Mouse (Mus musculus) cortical plate, adult 2 months (tissue): ENCODE results near the gene Tbc1d30.

Source experiments
- CTCF ChIP-seq: fragments of 200-500 bp; IDR thresholded peaks from 2 replicates; pipeline ENCODE4 v1.5.1; 2011; ENCODE audit warnings: mild to moderate bottlenecking, control low read depth, low read length; ENCODE audit not compliant: insufficient read depth; ENCODE audit errors: extremely low read depth
- POLR2A ChIP-seq: fragments of 200-500 bp; IDR thresholded peaks from 2 replicates; pipeline ENCODE4 v1.6.1; 2011; ENCODE audit warnings: mild to moderate bottlenecking, low read length, control low read depth; ENCODE audit not compliant: insufficient read depth; ENCODE audit errors: extremely low read depth

DNA sequence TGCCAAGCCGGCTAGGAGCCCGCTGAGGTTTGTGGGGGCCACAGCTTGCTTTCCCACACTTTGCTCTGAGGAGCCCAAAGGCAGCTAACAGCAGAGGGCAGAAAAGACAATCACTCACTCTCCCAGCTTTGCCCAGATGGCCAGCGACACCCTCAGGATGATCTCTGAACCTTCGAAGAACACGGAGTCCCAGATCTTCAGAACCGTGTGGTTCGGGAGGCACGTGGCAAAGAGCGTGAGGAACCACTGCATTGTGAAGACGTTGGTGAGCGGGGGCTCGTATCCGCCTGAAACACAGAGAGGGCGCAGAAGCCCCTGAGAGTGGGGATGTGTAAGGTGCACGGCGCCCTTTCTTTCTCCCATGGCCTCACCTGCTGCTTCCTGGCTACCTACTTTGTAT, 56.6 kb downstream of the Tbc1d30 start:
- TF ChIP-seq POLR2A (no peak), CTCF (no peak)
